Mouse (Mus musculus): Measurements from ENCODE around the gene Fbxo30. TPM values are rescaled to one million over a fixed set of nuclear protein-coding genes. Genes with fewer than 3 reads are reported as not detected.
A peak's percentile ranks its signal among the peaks of the same experiment; 100 is the strongest.
"Not testable (repeated sequence)": the region's sequence is repeated elsewhere in the genome, so short reads cannot be mapped to it uniquely, and the experiment has no call there.

Gene Fbxo30
- total RNA-seq, 1 experiment, result 26.9 TPM

DNA sequence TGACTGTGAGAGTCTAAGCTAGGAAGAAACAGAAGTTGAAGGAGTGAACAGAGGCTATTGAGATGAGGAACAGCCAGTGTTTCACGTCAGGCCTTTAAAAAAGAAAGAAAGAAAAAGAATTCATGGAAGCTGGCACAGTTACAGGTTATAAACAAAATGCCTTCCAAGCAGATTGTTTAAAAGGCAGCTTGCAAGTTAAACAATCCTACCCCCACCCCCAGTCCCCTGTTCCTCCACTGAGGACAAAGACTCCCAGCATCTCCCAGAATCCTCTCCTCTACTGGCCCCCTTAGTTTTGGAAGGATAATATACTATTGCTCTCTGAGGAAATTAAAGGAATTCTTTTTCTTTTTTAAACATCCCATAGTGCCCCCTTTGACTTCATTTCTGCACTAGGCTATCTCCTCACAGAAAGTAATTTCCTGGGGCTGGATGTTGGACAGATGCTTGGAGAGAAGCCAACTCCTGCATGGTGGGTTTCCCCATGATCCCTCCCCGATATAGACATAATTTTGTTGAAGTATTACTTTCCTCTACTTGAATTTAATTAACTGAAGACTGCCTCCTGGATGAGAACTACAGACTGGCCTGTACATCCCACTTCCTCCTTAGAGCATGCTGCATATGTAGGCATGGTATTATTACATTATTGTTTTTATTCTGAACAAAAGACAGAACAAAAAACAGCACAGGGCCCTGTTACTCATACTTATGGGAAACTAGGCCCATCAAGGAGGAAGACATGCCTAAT is 30.7 kb upstream of the Fbxo30 start:
- no peak for DNase-seq (ENCODE audit: low read depth, low spot score)
- no peaks in the 10 kb centered on the region for H3K9me3 ChIP-seq (ENCODE audit: control insufficient read depth, insufficient read depth, low read depth, low read length)
- in situ Hi-C loops (cut with MboI; ENCODE audit: low sequenced_read_pairs in 2 of 2, unreplicated experiment in 2 of 2), result no loop called here
- no peaks in the 10 kb centered on the region for H3K36me3 ChIP-seq (ENCODE audit: control insufficient read depth, insufficient read depth, low read length, poor library complexity, severe bottlenecking)
- no peak overlapping the region for H3K4me3 ChIP-seq (ENCODE audit: insufficient read depth in 1 of 2, low read depth in 1 of 2, low read length in 2 of 2, poor library complexity in 1 of 2, severe bottlenecking in 1 of 2)
- H3K27ac ChIP-seq (ENCODE audit: insufficient read depth, low read depth, low read length, poor library complexity, severe bottlenecking), result no peak overlapping the region
- H3K9ac ChIP-seq (ENCODE audit: insufficient read depth, low read depth, low read length, poor library complexity, severe bottlenecking), result no peak overlapping the region
- no peak for TF ChIP-seq CHD2 (IDR thresholded peaks at IDR 0.05; ENCODE audit: low read depth, low read length)
- H3K4me1 ChIP-seq (ENCODE audit: control insufficient read depth in 2 of 2, insufficient read depth in 2 of 2, low read length in 2 of 2, poor library complexity in 1 of 2), result no peaks in the 10 kb centered on the region

DNA sequence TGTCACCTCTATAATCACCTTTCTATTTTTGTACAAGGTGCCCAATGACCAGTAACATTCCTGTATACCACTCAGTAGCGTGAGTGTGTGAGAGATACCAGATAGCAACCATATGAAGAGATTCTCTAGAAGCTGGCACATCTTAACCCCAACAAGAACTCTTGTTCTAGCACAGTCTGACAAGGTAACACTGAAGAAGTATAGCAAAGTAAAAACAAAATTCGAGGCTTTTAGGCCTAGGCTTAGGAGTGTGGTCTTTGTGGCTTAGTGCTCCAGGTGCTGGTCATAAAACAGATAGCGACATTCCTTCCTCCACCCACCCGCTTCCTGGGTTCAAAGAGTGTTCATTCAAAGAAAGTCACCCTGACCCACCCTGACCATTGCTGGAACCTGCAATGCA is 27.5 kb upstream of the Fbxo30 start:
- H3K4me3 ChIP-seq (ENCODE audit: insufficient read depth in 1 of 2, low read depth in 1 of 2, low read length in 2 of 2, poor library complexity in 1 of 2, severe bottlenecking in 1 of 2); H3K9ac ChIP-seq (ENCODE audit: insufficient read depth, low read depth, low read length, poor library complexity, severe bottlenecking); DNase-seq (ENCODE audit: low read depth, low spot score); in situ Hi-C loops (cut with MboI; ENCODE audit: low sequenced_read_pairs in 2 of 2, unreplicated experiment in 2 of 2); H3K36me3 ChIP-seq (ENCODE audit: control insufficient read depth, insufficient read depth, low read length, poor library complexity, severe bottlenecking); H3K4me1 ChIP-seq (ENCODE audit: control insufficient read depth in 2 of 2, insufficient read depth in 2 of 2, low read length in 2 of 2, poor library complexity in 1 of 2); H3K9me3 ChIP-seq (ENCODE audit: control insufficient read depth, insufficient read depth, low read depth, low read length); H3K27ac ChIP-seq (ENCODE audit: insufficient read depth, low read depth, low read length, poor library complexity, severe bottlenecking): not testable (repeated sequence)

DNA sequence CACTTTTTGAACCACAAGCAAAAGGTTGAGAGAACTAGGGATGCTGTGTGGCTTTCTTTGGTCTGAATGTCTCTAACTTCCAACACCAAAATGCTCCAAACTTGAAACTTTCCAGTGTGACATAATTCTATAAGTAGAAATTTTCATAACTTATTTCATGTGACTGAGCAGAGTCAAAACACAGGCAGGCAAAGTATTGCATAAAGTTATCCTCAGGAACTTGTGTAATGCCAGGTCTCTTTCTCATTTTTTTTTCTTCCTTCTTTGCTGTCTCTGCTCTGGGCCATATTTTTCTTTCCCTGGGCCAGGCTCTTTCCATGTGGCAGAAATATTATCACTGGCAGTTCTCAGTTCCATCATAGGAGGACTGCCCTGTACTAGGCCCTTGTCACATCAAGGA is 21.0 kb upstream of the Fbxo30 start:
- Histone ChIP-seq H3K36me3 (ENCODE audit: control insufficient read depth, insufficient read depth, low read length, poor library complexity, severe bottlenecking) (no peaks in the 10 kb centered on the region), H3K9ac (ENCODE audit: insufficient read depth, low read depth, low read length, poor library complexity, severe bottlenecking) (no peak overlapping the region), H3K9me3 (ENCODE audit: control insufficient read depth, insufficient read depth, low read depth, low read length) (peaks cover 6% of the 10 kb centered on the region; the same call in 1 of the 2 replicates), H3K4me1 (ENCODE audit: control insufficient read depth in 2 of 2, insufficient read depth in 2 of 2, low read length in 2 of 2, poor library complexity in 1 of 2) (peaks cover 2 to 3% of the 10 kb centered on the region in 2 experiments; a peak in 1 of 4 replicates), H3K4me3 (ENCODE audit: insufficient read depth in 1 of 2, low read depth in 1 of 2, low read length in 2 of 2, poor library complexity in 1 of 2, severe bottlenecking in 1 of 2) (no peak overlapping the region), H3K27ac (ENCODE audit: insufficient read depth, low read depth, low read length, poor library complexity, severe bottlenecking) (no peak overlapping the region)
- TF ChIP-seq MAFK (IDR thresholded peaks at IDR 0.05; ENCODE audit: insufficient read depth, low read depth, low read length), result no peak
- no peak for TF ChIP-seq HCFC1 (IDR thresholded peaks at IDR 0.05; ENCODE audit: borderline replicate concordance, insufficient read depth, low read length)
- in situ Hi-C loops (cut with MboI; ENCODE audit: low sequenced_read_pairs in 2 of 2, unreplicated experiment in 2 of 2), result no loop called here
- no peak for DNase-seq (ENCODE audit: low read depth, low spot score)

DNA sequence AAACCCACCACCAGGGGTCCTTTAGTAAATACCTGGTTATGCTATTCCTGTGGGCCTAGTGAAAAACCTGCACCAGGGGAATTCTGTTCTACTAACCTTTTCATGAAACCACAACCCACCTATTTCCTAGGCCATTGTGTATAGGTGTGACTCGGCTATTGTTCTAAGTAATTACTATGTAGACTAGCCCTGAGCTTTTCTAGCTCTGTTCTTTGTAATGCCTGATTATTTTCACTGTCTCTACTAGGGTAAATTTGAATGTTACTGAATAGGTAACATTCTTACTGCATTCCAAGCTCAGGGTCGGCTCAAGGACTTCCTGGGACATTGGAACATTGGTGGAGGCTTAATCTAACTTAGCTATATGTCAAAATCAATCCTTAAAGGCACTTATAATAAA is 18.8 kb upstream of the Fbxo30 start:
- H3K4me1 ChIP-seq (ENCODE audit: control insufficient read depth in 2 of 2, insufficient read depth in 2 of 2, low read length in 2 of 2, poor library complexity in 1 of 2); in situ Hi-C loops (cut with MboI; ENCODE audit: low sequenced_read_pairs in 2 of 2, unreplicated experiment in 2 of 2); H3K9ac ChIP-seq (ENCODE audit: insufficient read depth, low read depth, low read length, poor library complexity, severe bottlenecking); DNase-seq (ENCODE audit: low read depth, low spot score); H3K9me3 ChIP-seq (ENCODE audit: control insufficient read depth, insufficient read depth, low read depth, low read length); H3K4me3 ChIP-seq (ENCODE audit: insufficient read depth in 1 of 2, low read depth in 1 of 2, low read length in 2 of 2, poor library complexity in 1 of 2, severe bottlenecking in 1 of 2); H3K27ac ChIP-seq (ENCODE audit: insufficient read depth, low read depth, low read length, poor library complexity, severe bottlenecking); H3K36me3 ChIP-seq (ENCODE audit: control insufficient read depth, insufficient read depth, low read length, poor library complexity, severe bottlenecking): not testable (repeated sequence)

DNA sequence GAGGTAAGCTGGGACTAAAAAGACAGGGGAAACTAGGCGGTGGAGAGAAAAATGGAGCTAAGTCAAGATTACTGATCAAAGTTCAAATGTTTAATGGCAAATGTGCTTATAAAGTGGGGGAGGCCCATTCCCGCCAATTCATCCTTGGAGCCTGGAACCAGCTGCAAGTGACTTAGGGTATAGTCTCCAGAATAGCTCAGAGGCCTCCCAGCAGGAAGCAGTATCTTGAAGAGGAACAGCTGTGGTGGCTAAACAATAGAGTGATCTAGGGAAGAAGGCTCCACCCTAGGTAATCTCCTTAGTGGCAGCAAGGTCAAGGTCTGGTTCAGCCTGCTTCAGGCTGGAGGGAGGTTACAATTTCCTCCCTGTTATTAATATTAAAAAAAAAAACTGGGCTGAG is 17.3 kb upstream of the Fbxo30 start:
- in situ Hi-C loops (cut with MboI; ENCODE audit: low sequenced_read_pairs in 2 of 2, unreplicated experiment in 2 of 2); H3K36me3 ChIP-seq (ENCODE audit: control insufficient read depth, insufficient read depth, low read length, poor library complexity, severe bottlenecking); H3K9ac ChIP-seq (ENCODE audit: insufficient read depth, low read depth, low read length, poor library complexity, severe bottlenecking); DNase-seq (ENCODE audit: low read depth, low spot score); H3K4me1 ChIP-seq (ENCODE audit: control insufficient read depth in 2 of 2, insufficient read depth in 2 of 2, low read length in 2 of 2, poor library complexity in 1 of 2); H3K9me3 ChIP-seq (ENCODE audit: control insufficient read depth, insufficient read depth, low read depth, low read length); H3K4me3 ChIP-seq (ENCODE audit: insufficient read depth in 1 of 2, low read depth in 1 of 2, low read length in 2 of 2, poor library complexity in 1 of 2, severe bottlenecking in 1 of 2): not testable (repeated sequence)
- TF ChIP-seq CHD2 (IDR thresholded peaks at IDR 0.05; ENCODE audit: low read depth, low read length), result 0 out of 2 replicates have a peak, but pooled peaks have one; percentile 24
- H3K27ac ChIP-seq (ENCODE audit: insufficient read depth, low read depth, low read length, poor library complexity, severe bottlenecking), result peak overlapping the region; percentile 48; the same call in 1 of the 2 replicates
